Mouse (Mus musculus) frontal cortex, postnatal 14 days (tissue): ENCODE data around the gene Upf3b.
"Not testable (repeated sequence)": the region's sequence is repeated elsewhere in the genome, so short reads cannot be mapped to it uniquely, and the experiment has no call there.

ENCODE experiments used
- DNase-seq, 2 experiments: peaks; one replicate each; pipeline ENCODE4 v3.0.0; 2022; ENCODE audit warnings: low spot score in 2 of 2

The Upf3b gene

GRCm38 (mm10) chrX:37110193-37110880, at the start of gene Upf3b:
Gene Upf3b, minus strand, starts transcription at chrX:37110322.
- peak; percentile 82 to 90 for DNase-seq

GRCm38 (mm10) chrX:37157839-37158238, 47.7 kb upstream of the Upf3b start:
- DNase-seq, result no peak

- DNase-seq, result no peak
Measured at GRCm38 (mm10) chrX:37144954-37145353, 34.8 kb upstream of the Upf3b start.

- DNase-seq, result not testable (repeated sequence)
Measured at GRCm38 (mm10) chrX:37144498-37144897, 34.4 kb upstream of the Upf3b start.

- no peak for DNase-seq
Measured at GRCm38 (mm10) chrX:37141732-37142131, 31.6 kb upstream of the Upf3b start.

- peak; percentile 40 to 46 for DNase-seq
Measured at GRCm38 (mm10) chrX:37126671-37127358, 16.7 kb upstream of the Upf3b start, which contains the start of gene Nkap. Gene Nkap, plus strand, starts transcription at chrX:37126795.

- no peak for DNase-seq
Measured at GRCm38 (mm10) chrX:37125511-37125910, 15.4 kb upstream of the Upf3b start.

- no peak for DNase-seq
Measured at GRCm38 (mm10) chrX:37120212-37120611, 10.1 kb upstream of the Upf3b start.

- DNase-seq, result no peak
Measured at GRCm38 (mm10) chrX:37119585-37119984, 9.5 kb upstream of the Upf3b start.

GRCm38 (mm10) chrX:37117085-37117484, 7.0 kb upstream of the Upf3b start:
- DNase-seq, result no peak

GRCm38 (mm10) chrX:37110881-37111193, 715 bp upstream of the Upf3b start:
- no peak for DNase-seq

GRCm38 (mm10) chrX:37109526-37110192, 463 bp downstream of the Upf3b start:
- DNase-seq, result no peak

- no peak for DNase-seq
Measured at GRCm38 (mm10) chrX:37103826-37104225, 6.3 kb downstream of the Upf3b start.

GRCm38 (mm10) chrX:37098681-37099080, 11.4 kb downstream of the Upf3b start:
- DNase-seq, result no peak

- no peak for DNase-seq
Measured at GRCm38 (mm10) chrX:37095106-37095768, 14.9 kb downstream of the Upf3b start.

GRCm38 (mm10) chrX:37091457-37091856, 18.7 kb downstream of the Upf3b start:
- no peak for DNase-seq

GRCm38 (mm10) chrX:37088778-37089177, 21.3 kb downstream of the Upf3b start:
- no peak for DNase-seq

GRCm38 (mm10) chrX:37085665-37086064, 24.5 kb downstream of the Upf3b start:
- no peak for DNase-seq

GRCm38 (mm10) chrX:37084927-37085660, 25.0 kb downstream of the Upf3b start, which contains the start of gene Rpl39:
Gene Rpl39, minus strand, starts transcription at chrX:37085402.
- DNase-seq, result peak; percentile 77 to 80

GRCm38 (mm10) chrX:37084318-37084926, 25.7 kb downstream of the Upf3b start:
- no peak for DNase-seq

GRCm38 (mm10) chrX:37081194-37081593, 28.9 kb downstream of the Upf3b start:
- DNase-seq, result no peak
